ENCODE assay signal across 8 mouse cellular contexts in genomic region chr7:127016081-127016480, GRCm38 (mm10). TPM values are rescaled to one million over a fixed set of nuclear protein-coding genes. Genes with fewer than 3 reads are reported as not detected.
DNase-seq lines count a peak whose midpoint lies in the region; ATAC-seq and TF ChIP-seq lines count a peak whose summit lies in the region.

No protein-coding gene starts in this region.

- H3K4me2 ChIP-seq in heart, embryonic 13.5 days = peak overlapping the region; percentile 92

- H3K9me3 ChIP-seq in heart, embryonic 13.5 days = no peaks in the 10 kb centered on the region
- no peaks in the 10 kb centered on the region for H3K9me3 ChIP-seq in megakaryocyte, embryonic 14.5 days

- TF ChIP-seq CTCF in left cerebral cortex, adult 2 months (IDR thresholded peaks at IDR 0.05) = no peak

- no peak for DNase-seq in left cerebral cortex, adult 2 months (ENCODE audit: extremely low spot score in 1 of 2, low spot score in 2 of 2)
- no peak for DNase-seq in left cerebral cortex, adult 9 months (ENCODE audit: low spot score in 2 of 2)
- DNase-seq in cerebellum, adult 9-11 months = peak; percentile 87
- DNase-seq in kidney, postnatal 36 days = peak; percentile 77 to 79
- no peak for DNase-seq in ovary, adult 18-20 months (ENCODE audit: low spot score)
- no peak for DNase-seq in right cerebral cortex, adult 18-20 months

- intact Hi-C loops in left cerebral cortex, adult 2 months (cut with DNase I) = loop anchor here (2.0 kb wide), 1 partner anchor 39 kb away; the partner anchor contains the start of gene Cdiptos

- H3K27me3 ChIP-seq in heart, embryonic 13.5 days (replicated peaks) = no peaks in the 10 kb centered on the region
- no peaks in the 10 kb centered on the region for H3K27me3 ChIP-seq in megakaryocyte, embryonic 14.5 days (replicated peaks)

- H3K9ac ChIP-seq in heart, embryonic 13.5 days = peak overlapping the region; percentile 93

- 0% methylated on average over 10 of the region's 10 CpGs for WGBS in heart, embryonic 13.5 days

- ATAC-seq in heart, embryonic 13.5 days (ENCODE audit: extremely low read depth, insufficient number of reproducible peaks, low FRiP score, low TSS enrichment) = peak; percentile 26; the same call in 1 of the 2 replicates

- H3K4me3 ChIP-seq in left cerebral cortex, adult 2 months = peak overlapping the region; percentile 69
- H3K4me3 ChIP-seq in heart, embryonic 13.5 days = peak overlapping the region; percentile 79
- peak overlapping the region; percentile 96 for H3K4me3 ChIP-seq in megakaryocyte, embryonic 14.5 days (replicated peaks)

- H3K27ac ChIP-seq in left cerebral cortex, adult 2 months = peak overlapping the region; percentile 95
- H3K27ac ChIP-seq in heart, embryonic 13.5 days (replicated peaks) = peak overlapping the region; percentile 98

- H3K4me1 ChIP-seq in heart, embryonic 13.5 days = peaks cover 62% of the 10 kb centered on the region
- H3K4me1 ChIP-seq in megakaryocyte, embryonic 14.5 days = peaks cover 79% of the 10 kb centered on the region

- H3K36me3 ChIP-seq in heart, embryonic 13.5 days = peaks cover 27% of the 10 kb centered on the region
- H3K36me3 ChIP-seq in megakaryocyte, embryonic 14.5 days (replicated peaks; ENCODE audit: low read length) = peaks cover 46% of the 10 kb centered on the region

RNA-seq across cellular contexts. Expression of gene Pagr1b, which starts 0.2 kb away (rescaled TPM):
- 1 to 10 TPM in 1 of 2 experiments, not detected in 1; 1.2 TPM for total RNA-seq in left cerebral cortex, adult 2 months (2021)
- polyA plus RNA-seq in heart, embryonic 13.5 days (2015; fragmentation: Nextera tagmentation; extraction: Ambion mirVana) = 0.38 and 0.44 TPM in 2 replicates
- 4.2 TPM in 1 of 2 replicates, not detected in the other for polyA plus RNA-seq in megakaryocyte, embryonic 14.5 days (2012; ENCODE audit: insufficient read depth, low replicate concordance)

RNA-seq across cellular contexts. Expression of gene Pagr1a, which starts 1.1 kb away (rescaled TPM):
- total RNA-seq in left cerebral cortex, adult 2 months (2021) = 10 to 100 TPM; 15.1 to 27.1 TPM
- polyA plus RNA-seq in heart, embryonic 13.5 days (2015; fragmentation: Nextera tagmentation; extraction: Ambion mirVana) = 55.6 and 76.2 TPM in 2 replicates
- polyA plus RNA-seq in megakaryocyte, embryonic 14.5 days (2012; ENCODE audit: insufficient read depth, low replicate concordance) = 15.8 and 94.8 TPM in 2 replicates

RNA-seq across cellular contexts. Expression of gene Mvp, which starts 1.7 kb away (rescaled TPM):
- 1 to 10 TPM; 7.2 to 8.3 TPM for total RNA-seq in left cerebral cortex, adult 2 months (2021)
- polyA plus RNA-seq in heart, embryonic 13.5 days (2015; fragmentation: Nextera tagmentation; extraction: Ambion mirVana) = 11.2 and 11.9 TPM in 2 replicates
- polyA plus RNA-seq in megakaryocyte, embryonic 14.5 days (2012; ENCODE audit: insufficient read depth, low replicate concordance) = 39.1 and 72.4 TPM in 2 replicates

RNA-seq across cellular contexts. Expression of gene Gm42742, which starts 4.8 kb away (rescaled TPM):
- 10 to 100 TPM; 61.0 to 66.3 TPM for total RNA-seq in left cerebral cortex, adult 2 months (2021)
- polyA plus RNA-seq in heart, embryonic 13.5 days (2015; fragmentation: Nextera tagmentation; extraction: Ambion mirVana) = 13.8 and 25.7 TPM in 2 replicates
- 164 and 252 TPM in 2 replicates for polyA plus RNA-seq in megakaryocyte, embryonic 14.5 days (2012; ENCODE audit: insufficient read depth, low replicate concordance)

RNA-seq across cellular contexts. Expression of gene Prrt2, which starts 4.9 kb away (rescaled TPM):
- 100 to 1,000 TPM; 214 to 216 TPM for total RNA-seq in left cerebral cortex, adult 2 months (2021)
- polyA plus RNA-seq in heart, embryonic 13.5 days (2015; fragmentation: Nextera tagmentation; extraction: Ambion mirVana) = 1.6 TPM in 2 replicates
- polyA plus RNA-seq in megakaryocyte, embryonic 14.5 days (2012; ENCODE audit: insufficient read depth, low replicate concordance) = 0.68 and 3.9 TPM in 2 replicates

Comparison
In these comparisons a context has a peak if more than half of its experiments do, and no peak if none do; other contexts are left out.
1. DNase-seq: peak in cerebellum, adult 9-11 months (single experiment) and kidney, postnatal 36 days (2 of 2); none in left cerebral cortex, adult 2 months (0 of 2), left cerebral cortex, adult 9 months (0 of 2), ovary, adult 18-20 months (single experiment) and right cerebral cortex, adult 18-20 months (single experiment).
2. Peak in every context shown above with its lines, with median percentiles within 50 percentile points of each other: H3K4me3 ChIP-seq.